In genomic region chr14:79076560-79077300, GRCm38 (mm10) we compare ENCODE assay signal across 11 mouse cellular contexts.
DNase-seq lines count a peak whose midpoint lies in the region; TF ChIP-seq lines count a peak whose summit lies in the region.
"Had no signal": no experiment of that assay in that cellular context is flagged by ENCODE, and none has a peak within 500 bp of the region (broad histone marks: within the 10 kb centered on the region; RNA-seq: fewer than 3 reads in every experiment).

No protein-coding gene starts in this region.

- H3K27ac ChIP-seq in forebrain, embryonic 10.5 days, result no peak overlapping the region
- H3K27ac ChIP-seq: liver, embryonic 13.5 days had no signal

- peak; percentile 28 for DNase-seq in adrenal gland, adult 2 months
- no peak for DNase-seq in adrenal gland, adult 8-10 months
- peak; percentile 13 to 44 for DNase-seq in lung, adult 18-20 months
- no peak for DNase-seq in lung, adult 2 months
- DNase-seq in kidney, postnatal 14 days, result peak; percentile 33
- DNase-seq in thymus, postnatal 25 days, result no peak
- no peak for DNase-seq in right cerebral cortex, postnatal 10 days (ENCODE audit: low spot score in 2 of 2)
- DNase-seq in forebrain, embryonic 10.5 days (ENCODE audit: extremely low spot score, low spot score), result no peak
- DNase-seq: cerebellum, adult 18-20 months; forebrain, postnatal 0 days; liver, embryonic 13.5 days had no signal

- H3K4me3 ChIP-seq in lung, adult 2 months (replicated peaks; ENCODE audit: extremely low read depth, low read depth, low read length), result no peak overlapping the region
- H3K4me3 ChIP-seq in forebrain, embryonic 10.5 days, result no peak overlapping the region
- H3K4me3 ChIP-seq: liver, embryonic 13.5 days had no signal

- WGBS in lung, adult 2 months, result 59% methylated on average over 9 of the region's 9 CpGs
- 91% methylated on average over 9 of the region's 9 CpGs for WGBS in forebrain, embryonic 10.5 days

- H3K27me3 ChIP-seq in forebrain, embryonic 10.5 days (ENCODE audit: poor library complexity, severe bottlenecking), result no peaks in the 10 kb centered on the region
- H3K27me3 ChIP-seq: liver, embryonic 13.5 days had no signal

- no peaks in the 10 kb centered on the region for H3K4me1 ChIP-seq in lung, adult 2 months (ENCODE audit: control insufficient read depth, insufficient read depth, low read length)
- peaks cover 4% of the 10 kb centered on the region; the same call in 1 of the 2 replicates for H3K4me1 ChIP-seq in forebrain, embryonic 10.5 days
- H3K4me1 ChIP-seq: liver, embryonic 13.5 days had no signal

- H3K36me3 ChIP-seq in forebrain, embryonic 10.5 days (replicated peaks), result no peaks in the 10 kb centered on the region
- H3K36me3 ChIP-seq: liver, embryonic 13.5 days had no signal

- TF ChIP-seq POLR2A in lung, adult 2 months (IDR thresholded peaks at IDR 0.05; ENCODE audit: borderline replicate concordance, extremely low read depth, low read depth, low read length), result no peak

- TF ChIP-seq CTCF in lung, adult 2 months (IDR thresholded peaks at IDR 0.05; ENCODE audit: insufficient read depth, low read length), result no peak

- H3K9me3 ChIP-seq in forebrain, embryonic 10.5 days, result no peaks in the 10 kb centered on the region
- H3K9me3 ChIP-seq: liver, embryonic 13.5 days had no signal

Comparison
In these comparisons a context has a peak if more than half of its experiments do, and no peak if none do; other contexts are left out.
1. DNase-seq: peak in adrenal gland, adult 2 months (single experiment), lung, adult 18-20 months (2 of 2) and kidney, postnatal 14 days (single experiment); none in adrenal gland, adult 8-10 months (single experiment), lung, adult 2 months (single experiment), thymus, postnatal 25 days (single experiment), right cerebral cortex, postnatal 10 days (0 of 2) and forebrain, embryonic 10.5 days (single experiment).